Mouse (Mus musculus) Patski (cell line): ENCODE data around the gene Fam171a1. TPM values are rescaled to one million over a fixed set of nuclear protein-coding genes. Genes with fewer than 3 reads are reported as not detected.
"Not testable (repeated sequence)": the region's sequence is repeated elsewhere in the genome, so short reads cannot be mapped to it uniquely, and the experiment has no call there.

Experiments used
- ATAC-seq: fragments of 100-300 bp; one replicate; pipeline ENCODE4 v1.8.0; 2021
- CTCF ChIA-PET: fragments of 350-600 bp; sonication (Branson Sonifier 250); formaldehyde crosslinking; loops from one replicate; lab custom pipeline; 2022; ENCODE audit warnings: inconsistent platforms; lab: Charles Lee
- POLR2A ChIA-PET: fragments of 350-600 bp; sonication (Branson Sonifier 250); formaldehyde crosslinking; loops from one replicate; lab custom pipeline; 2022; ENCODE audit warnings: antibody characterized with exemption, inconsistent platforms; lab: Charles Lee
- DNase-seq: peaks from one replicate; pipeline ENCODE4 v3.0.0-alpha.2; 2011; ENCODE audit warnings: low read depth, low spot score
- H3K27me3 ChIP-seq: fragments of 371-371 bp; one replicate; pipeline ENCODE4 v1.5.1; 2021
- CTCF ChIP-seq: fragments of 100-300 bp; IDR thresholded peaks from one replicate; pipeline ENCODE4 v1.5.1; 2021
- in situ Hi-C: fragments of 300-500 bp; cut with MboI; formaldehyde crosslinking; loops from 3 replicates; pipeline ENCODE4 v1.11.1; 2018; ENCODE audit warnings: low pct_unique_long_range_greater_than_20kb, mixed read lengths
- polyA plus RNA-seq: library from polyadenylated mRNA; unstranded; gene quantifications from one replicate; pipeline ENCODE4 v1.2.3, GENCODE M21; 2021

Gene Fam171a1
- polyA plus RNA-seq, 1 experiment from 2014 or later = 60.4 TPM

DNA sequence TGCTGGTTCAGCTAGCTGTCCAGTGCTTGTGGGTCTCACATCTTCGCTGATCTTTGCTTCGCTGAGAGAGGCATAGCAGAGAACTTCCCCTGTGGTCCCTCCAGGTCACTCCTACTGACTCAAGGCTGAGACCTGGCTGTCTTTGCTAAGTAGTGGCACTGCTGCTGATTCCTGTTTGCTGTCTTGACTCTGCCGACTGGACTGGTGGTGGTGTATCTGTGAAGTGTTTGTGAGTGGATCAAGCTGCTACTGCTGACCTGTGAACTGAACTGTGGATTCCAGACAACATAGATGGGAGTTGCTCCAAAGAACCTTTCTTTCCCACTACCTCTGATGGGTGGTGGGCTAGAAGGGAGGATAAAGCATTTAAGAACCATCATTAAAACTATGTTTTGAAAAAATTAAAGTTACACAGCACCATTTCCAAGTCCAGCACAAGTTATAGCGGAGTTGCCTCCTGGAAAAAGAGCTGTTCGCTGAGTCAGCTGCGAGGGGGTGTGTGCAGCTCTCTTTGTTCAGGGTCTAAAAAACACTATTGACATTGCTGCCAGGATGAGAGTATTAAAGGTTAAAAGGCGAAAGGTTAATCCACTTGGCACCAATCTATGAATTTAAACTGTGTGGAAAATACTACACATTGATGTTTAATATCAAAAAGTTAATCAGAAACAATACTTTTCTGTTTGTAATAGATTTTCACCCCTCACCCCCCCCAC lies 52.0 kb downstream of the Fam171a1 start:
- H3K27me3 ChIP-seq = no peaks in the 10 kb centered on the region
- POLR2A ChIA-PET = interaction anchor here (1.5 kb wide), 1 partner anchor 37 kb away, joined by 4 read pairs; no protein-coding TSS in a partner anchor
- ATAC-seq (no peak), DNase-seq (no peak)
- no peak for TF ChIP-seq CTCF
- CTCF ChIA-PET = no interaction called here
- in situ Hi-C loops = no loop called here

DNA sequence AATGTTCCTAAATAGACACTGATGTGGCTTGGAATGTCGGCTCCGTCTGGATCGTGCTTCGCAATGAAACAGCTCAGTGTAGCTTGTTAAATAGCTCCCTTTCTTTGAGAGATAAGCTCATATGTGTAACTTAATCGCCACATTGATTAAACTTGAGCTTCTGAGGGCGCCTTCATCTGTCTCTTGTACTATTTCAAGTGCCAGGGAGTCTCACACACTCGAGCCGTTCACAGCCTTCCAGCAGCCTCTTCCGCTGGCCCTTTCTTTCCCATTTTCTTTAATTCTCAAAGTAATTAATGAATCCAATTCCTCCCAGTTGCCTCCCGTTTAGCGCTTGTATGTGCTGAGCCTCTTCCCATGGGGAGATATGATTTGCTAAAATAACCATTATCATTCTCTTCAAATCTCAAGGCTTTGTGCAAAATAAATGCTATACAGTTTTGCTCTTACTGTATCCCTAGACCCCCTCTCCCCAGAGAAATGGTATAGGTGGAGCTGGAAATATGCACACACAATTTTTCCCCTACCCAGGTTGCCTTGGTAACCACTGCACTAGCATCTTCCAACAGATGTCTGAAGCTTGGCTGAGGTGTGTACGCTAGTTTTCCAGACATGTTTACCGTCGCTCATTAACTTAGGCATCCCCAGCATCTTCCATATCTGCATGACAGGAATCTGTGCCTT lies 54.8 kb downstream of the Fam171a1 start:
- POLR2A ChIA-PET = no interaction called here
- DNase-seq (no peak), ATAC-seq (no peak)
- no peak for TF ChIP-seq CTCF
- no peaks in the 10 kb centered on the region for H3K27me3 ChIP-seq
- in situ Hi-C loops = no loop called here
- CTCF ChIA-PET = interaction anchor here (1.1 kb wide), 1 partner anchor 16 kb away, joined by 3 read pairs; no protein-coding TSS in a partner anchor

DNA sequence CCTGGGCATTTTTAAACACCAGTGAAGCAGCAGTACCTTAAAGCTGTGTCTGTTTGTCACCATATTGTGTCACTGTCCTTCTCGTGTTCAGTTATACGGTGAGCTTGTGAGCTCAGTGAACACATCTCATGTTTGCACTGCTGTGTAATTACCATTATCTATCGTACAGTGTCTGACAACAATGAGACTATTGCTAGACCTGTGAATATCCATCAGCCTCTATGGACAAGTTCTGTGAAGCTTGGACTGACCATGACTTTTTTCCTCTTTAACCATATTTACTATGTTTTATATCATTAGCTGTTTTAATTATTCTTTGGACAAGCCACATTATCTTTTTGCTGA lies 55.4 kb downstream of the Fam171a1 start:
- H3K27me3 ChIP-seq = no peaks in the 10 kb centered on the region
- in situ Hi-C loops = no loop called here
- POLR2A ChIA-PET = no interaction called here
- ATAC-seq (no peak), DNase-seq (no peak)
- CTCF ChIA-PET = interaction anchor here (1.1 kb wide), 1 partner anchor 15 kb away, joined by 3 read pairs; no protein-coding TSS in a partner anchor
- TF ChIP-seq CTCF = no peak

DNA sequence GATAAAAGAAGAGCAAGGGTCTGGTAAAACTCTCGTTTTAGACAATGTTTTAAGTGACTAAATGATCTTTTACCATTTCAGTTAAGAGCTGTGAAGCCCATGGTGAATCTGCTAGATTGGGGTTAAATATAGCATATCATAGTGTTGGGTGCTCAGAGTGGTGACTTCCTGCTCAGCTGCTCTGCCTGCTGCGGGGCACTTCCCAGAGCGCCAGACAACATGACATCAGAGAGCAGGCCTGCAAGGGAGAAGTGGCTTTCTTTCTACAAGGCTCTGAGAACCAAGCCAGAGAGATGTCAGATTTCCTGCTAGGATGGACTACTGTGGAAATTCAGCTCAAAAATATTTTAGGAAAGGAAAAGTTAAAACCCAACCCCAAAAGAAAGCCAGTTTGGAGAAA lies 57.8 kb downstream of the Fam171a1 start:
- in situ Hi-C loops = loop anchor here (10.0 kb wide), 1 partner anchor 47 kb away; no protein-coding TSS in a partner anchor
- ATAC-seq (no peak), DNase-seq (no peak)
- no peaks in the 10 kb centered on the region for H3K27me3 ChIP-seq
- no peak for TF ChIP-seq CTCF
- ChIA-PET CTCF (interaction anchor here (0.7 kb wide), 1 partner anchor 11 kb away, joined by 4 read pairs; no protein-coding TSS in a partner anchor), POLR2A (interaction anchor here (0.6 kb wide), 1 partner anchor 56 kb away, joined by 3 read pairs; no protein-coding TSS in a partner anchor)

DNA sequence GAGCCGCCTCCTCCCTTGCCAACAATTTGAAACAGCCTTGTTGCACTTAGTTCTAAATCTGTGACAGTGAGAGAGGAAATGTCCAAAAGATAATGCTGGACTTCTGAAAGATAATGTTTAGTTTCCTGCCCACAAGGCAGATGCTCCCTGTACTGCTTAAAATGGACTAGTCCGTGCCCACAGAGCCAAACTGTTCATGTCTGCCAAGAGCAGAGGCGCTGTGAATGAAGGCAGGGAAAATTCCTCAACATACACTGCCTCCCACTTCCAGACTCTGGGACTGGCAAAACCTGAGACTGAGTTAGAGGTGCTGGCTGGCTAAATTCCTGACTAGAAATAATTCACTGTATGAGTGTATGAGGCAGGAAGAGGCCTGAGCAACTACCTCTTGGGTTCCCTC lies 58.6 kb downstream of the Fam171a1 start:
- no peaks in the 10 kb centered on the region for H3K27me3 ChIP-seq
- POLR2A ChIA-PET = no interaction called here
- ATAC-seq (peak; percentile 60), DNase-seq (no peak)
- TF ChIP-seq CTCF = no peak
- in situ Hi-C loops = loop anchor here (10.0 kb wide), 1 partner anchor 48 kb away; no protein-coding TSS in a partner anchor
- CTCF ChIA-PET = no interaction called here

DNA sequence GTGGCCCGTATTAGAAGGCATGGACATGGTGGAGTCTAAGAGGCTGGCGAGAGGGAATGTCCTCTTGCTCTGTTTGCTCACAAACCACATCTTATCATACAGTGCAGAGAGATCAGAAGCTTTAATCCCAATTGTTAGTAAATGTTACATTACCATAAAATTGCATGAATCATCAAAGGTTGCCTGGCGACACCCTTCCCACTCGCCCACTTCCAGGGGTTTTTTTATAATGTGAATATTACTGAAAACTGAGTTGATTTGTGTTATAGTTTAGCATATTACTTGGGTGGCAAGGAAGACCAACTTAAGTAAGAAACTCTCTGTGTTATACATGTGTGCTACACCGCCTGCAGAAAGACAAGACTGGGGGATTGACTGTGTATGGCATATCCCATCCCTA lies 60.9 kb downstream of the Fam171a1 start:
- POLR2A ChIA-PET = no interaction called here
- in situ Hi-C loops = loop anchor here (10.0 kb wide), 1 partner anchor 50 kb away; no protein-coding TSS in a partner anchor
- ATAC-seq (no peak), DNase-seq (no peak)
- CTCF ChIA-PET = no interaction called here
- H3K27me3 ChIP-seq = no peaks in the 10 kb centered on the region
- no peak for TF ChIP-seq CTCF

DNA sequence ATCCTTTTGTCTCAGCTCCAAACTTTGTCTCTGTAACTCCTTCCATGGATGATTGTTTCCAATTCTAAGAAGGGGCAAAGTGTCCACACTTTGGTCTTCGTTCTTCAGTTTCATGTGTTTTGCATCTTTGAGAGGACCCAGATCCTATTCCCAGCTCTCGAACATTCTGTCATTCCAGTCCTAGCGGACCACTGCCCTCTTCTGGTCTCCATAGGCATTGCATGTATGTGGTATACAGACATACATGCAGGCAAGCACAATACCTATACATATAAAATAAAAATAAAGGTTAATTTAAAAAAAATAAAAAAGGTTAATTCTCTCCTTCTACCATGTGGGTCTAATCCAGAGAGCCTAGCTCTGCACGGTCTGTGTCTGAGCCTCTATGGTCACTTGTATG lies 62.0 kb downstream of the Fam171a1 start:
- TF ChIP-seq CTCF = peak; percentile 47
- in situ Hi-C loops = loop anchor here (10.0 kb wide), 1 partner anchor 51 kb away; no protein-coding TSS in a partner anchor
- not testable (repeated sequence) for DNase-seq, ATAC-seq, H3K27me3 ChIP-seq
- CTCF ChIA-PET = interaction anchor here (0.9 to 1.2 kb wide), 2 partner anchors 16 to 21 kb away, joined by 3 to 4 read pairs; no protein-coding TSS in a partner anchor
- POLR2A ChIA-PET = interaction anchor here (0.6 kb wide), 1 partner anchor 63 kb away, joined by 4 read pairs; no protein-coding TSS in a partner anchor

DNA sequence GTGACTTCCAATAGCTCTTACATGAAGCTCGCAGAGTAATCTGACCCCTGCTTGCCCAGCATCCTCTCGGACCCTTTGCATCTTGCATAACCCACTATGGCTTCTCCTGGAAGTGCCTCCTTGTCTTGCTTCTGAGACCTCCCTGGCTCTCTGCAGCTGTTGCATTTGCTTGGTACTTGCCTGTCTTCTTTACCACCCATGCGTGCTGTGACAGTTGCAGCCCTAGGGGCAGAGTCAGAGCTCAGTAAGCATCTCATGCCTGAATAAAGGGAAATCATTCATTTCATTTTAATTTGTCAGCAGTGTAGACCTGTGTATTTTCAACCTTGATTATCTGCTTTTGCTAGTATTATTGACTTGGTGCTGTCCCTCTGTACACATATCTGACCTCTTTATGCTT lies 62.7 kb downstream of the Fam171a1 start:
- H3K27me3 ChIP-seq = no peaks in the 10 kb centered on the region
- in situ Hi-C loops = loop anchor here (10.0 kb wide), 1 partner anchor 52 kb away; no protein-coding TSS in a partner anchor
- ChIA-PET CTCF (interaction anchor here (0.9 to 1.2 kb wide), 2 partner anchors 16 to 21 kb away, joined by 3 to 4 read pairs; no protein-coding TSS in a partner anchor), POLR2A (interaction anchor here (0.8 kb wide), 1 partner anchor 13 kb away, joined by 3 read pairs; no protein-coding TSS in a partner anchor)
- no peak for TF ChIP-seq CTCF
- ATAC-seq (no peak), DNase-seq (no peak)

DNA sequence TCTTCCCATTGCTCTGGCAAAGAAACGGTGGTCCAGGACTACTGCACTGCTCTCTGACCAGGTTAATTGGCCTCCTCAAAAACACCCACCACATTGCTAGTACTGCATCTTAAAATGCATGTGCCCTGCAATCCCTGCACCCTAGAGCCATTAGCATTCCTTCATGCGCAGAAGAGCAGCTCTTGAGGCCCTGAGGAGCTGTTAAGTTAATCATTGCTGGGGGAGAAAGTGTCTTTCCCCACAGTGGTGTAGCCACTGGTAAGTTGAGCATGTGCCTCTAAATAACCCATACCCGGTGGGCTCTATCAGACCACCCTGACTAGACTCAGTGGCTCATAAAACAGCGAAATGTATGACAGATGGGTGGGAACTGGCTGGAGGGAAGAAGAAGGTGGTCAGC lies 66.5 kb downstream of the Fam171a1 start:
- no peak for TF ChIP-seq CTCF
- no peaks in the 10 kb centered on the region for H3K27me3 ChIP-seq
- CTCF ChIA-PET = interaction anchor here (0.7 kb wide), 1 partner anchor 9 kb away, joined by 3 read pairs; no protein-coding TSS in a partner anchor
- POLR2A ChIA-PET = no interaction called here
- peak; percentile 56 for ATAC-seq
- in situ Hi-C loops = no loop called here
- DNase-seq = no peak

DNA sequence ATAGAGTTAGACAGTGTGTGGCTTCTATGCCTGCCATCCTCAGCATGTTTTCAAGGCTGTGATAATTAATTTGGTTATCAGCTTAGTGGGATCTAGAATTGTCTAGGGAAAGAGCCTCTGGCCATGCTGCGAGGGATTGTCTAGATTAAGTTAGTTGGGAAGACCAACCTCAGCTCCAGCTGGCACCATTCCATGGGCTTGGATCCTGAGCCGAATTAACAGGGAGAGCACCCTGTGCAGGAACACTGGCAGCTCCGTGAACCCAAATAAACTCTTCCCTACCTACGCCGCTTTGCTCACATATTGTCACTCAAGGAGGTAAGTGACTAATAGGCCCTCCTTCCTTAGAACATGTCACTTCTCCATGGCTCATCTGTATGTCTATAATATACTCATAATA lies 69.6 kb downstream of the Fam171a1 start:
- POLR2A ChIA-PET = interaction anchor here (1.8 kb wide), 1 partner anchor 12 kb away, joined by 7 read pairs; no protein-coding TSS in a partner anchor
- ATAC-seq (no peak), DNase-seq (no peak)
- in situ Hi-C loops = no loop called here
- CTCF ChIA-PET = interaction anchor here (1.0 to 1.7 kb wide), 3 partner anchors 18 to 94 kb away, joined by 3 to 4 read pairs (median 3); no protein-coding TSS in a partner anchor
- no peak for TF ChIP-seq CTCF
- no peaks in the 10 kb centered on the region for H3K27me3 ChIP-seq
